Mouse (Mus musculus) left cerebral cortex, adult 11 months (tissue): Measurements from ENCODE around the gene Krt19.

Source experiments
- DNase-seq: peaks from one replicate; pipeline ENCODE4 v3.0.0; 2022; ENCODE audit warnings: low spot score

The Krt19 gene

GRCm38 (mm10) chr11:100137693-100138092 lies 10.8 kb downstream of the Krt19 start:
- DNase-seq: no peak

- DNase-seq: no peak
These were observed 11.9 kb downstream of the Krt19 start for GRCm38 (mm10) chr11:100136559-100136958.

GRCm38 (mm10) chr11:100135731-100136130 lies 12.7 kb downstream of the Krt19 start, which contains the start of gene Krt15:
Gene Krt15, minus strand, starts transcription at chr11:100135928.
- no peak for DNase-seq

- DNase-seq: no peak
These were observed 23.6 kb downstream of the Krt19 start for GRCm38 (mm10) chr11:100124901-100125300.

GRCm38 (mm10) chr11:100121466-100121865 lies 27.0 kb downstream of the Krt19 start, which contains the start of gene Krt13:
Gene Krt13, minus strand, starts transcription at chr11:100121566.
- no peak for DNase-seq

- DNase-seq: no peak
These were observed 28.1 kb downstream of the Krt19 start for GRCm38 (mm10) chr11:100120331-100120730.

GRCm38 (mm10) chr11:100113742-100114029 lies 34.8 kb downstream of the Krt19 start:
- DNase-seq: no peak

- no peak for DNase-seq
These were observed 35.3 kb downstream of the Krt19 start for GRCm38 (mm10) chr11:100112935-100113741.

GRCm38 (mm10) chr11:100105576-100106122 lies 42.8 kb downstream of the Krt19 start, which contains the start of gene Krt36:
Gene Krt36, minus strand, starts transcription at chr11:100105626.
- no peak for DNase-seq

GRCm38 (mm10) chr11:100102693-100103429 lies 45.6 kb downstream of the Krt19 start:
- DNase-seq: no peak

- no peak for DNase-seq
These were observed 48.1 kb downstream of the Krt19 start for GRCm38 (mm10) chr11:100100391-100100790.

- no peak for DNase-seq
These were observed 50.6 kb downstream of the Krt19 start for GRCm38 (mm10) chr11:100097819-100098218.

GRCm38 (mm10) chr11:100096141-100096540 lies 52.3 kb downstream of the Krt19 start, which contains the start of gene Krt35:
Gene Krt35, minus strand, starts transcription at chr11:100096241.
- no peak for DNase-seq
